Mouse (Mus musculus): ENCODE data around the gene Snx5. TPM values are rescaled to one million over a fixed set of nuclear protein-coding genes. Genes with fewer than 3 reads are reported as not detected.
A peak's percentile ranks its signal among the peaks of the same experiment; 100 is the strongest.

The Snx5 gene
- 130 and 133 TPM in 2 replicates for polyA plus RNA-seq (2015; fragmentation: Nextera tagmentation; extraction: Ambion mirVana)

- H3K4me2 ChIP-seq (replicated peaks): peak within 1 kb of the TSS; percentile 75
- peak within 1 kb of the TSS; percentile 77 for H3K4me3 ChIP-seq
- peak within 1 kb of the TSS; percentile 97 for H3K9ac ChIP-seq
- ATAC-seq (ENCODE audit: low FRiP score, low read depth): peak; percentile 97
- peaks cover 16% of the 10 kb centered on the region; the same call in 1 of the 2 replicates for H3K36me3 ChIP-seq
- peaks cover 50% of the 10 kb centered on the region for H3K4me1 ChIP-seq
- H3K27ac ChIP-seq: peak within 1 kb of the TSS; percentile 96
- WGBS: under 1% methylated on average over 91 of the region's 93 CpGs
- H3K27me3 ChIP-seq: no peaks in the 10 kb centered on the region
- H3K9me3 ChIP-seq: no peaks in the 10 kb centered on the region
Observed at GRCm38 (mm10) chr2:144270507-144271420, at the start of gene Snx5, which contains the start of gene Mgme1. TSS of gene Snx5 (minus strand) at chr2:144270906. TSS of gene Mgme1 (plus strand) at chr2:144270663.

- Histone ChIP-seq H3K36me3 (no peaks in the 10 kb centered on the region), H3K9me3 (no peaks in the 10 kb centered on the region), H3K27me3 (no peaks in the 10 kb centered on the region), H3K4me2 (replicated peaks) (no peak overlapping the region), H3K9ac (no peak overlapping the region), H3K4me1 (no peaks in the 10 kb centered on the region), H3K27ac (no peak overlapping the region), H3K4me3 (no peak overlapping the region)
- 82% methylated on average over 2 of the region's 2 CpGs for WGBS
- no peak for ATAC-seq (ENCODE audit: low FRiP score, low read depth)
Observed at GRCm38 (mm10) chr2:144311372-144311771, 40.7 kb upstream of the Snx5 start.

- 46% methylated on average over 5 of the region's 5 CpGs for WGBS
- Histone ChIP-seq H3K4me1 (0 out of 2 replicates have a peak, but pooled peaks cover 2% of the 10 kb centered on the region), H3K4me2 (replicated peaks) (no peak overlapping the region), H3K27me3 (no peaks in the 10 kb centered on the region), H3K4me3 (no peak overlapping the region), H3K9ac (no peak overlapping the region), H3K27ac (no peak overlapping the region), H3K36me3 (no peaks in the 10 kb centered on the region), H3K9me3 (no peaks in the 10 kb centered on the region)
- no peak for ATAC-seq (ENCODE audit: low FRiP score, low read depth)
Observed at GRCm38 (mm10) chr2:144310273-144310672, 39.6 kb upstream of the Snx5 start.

DNA sequence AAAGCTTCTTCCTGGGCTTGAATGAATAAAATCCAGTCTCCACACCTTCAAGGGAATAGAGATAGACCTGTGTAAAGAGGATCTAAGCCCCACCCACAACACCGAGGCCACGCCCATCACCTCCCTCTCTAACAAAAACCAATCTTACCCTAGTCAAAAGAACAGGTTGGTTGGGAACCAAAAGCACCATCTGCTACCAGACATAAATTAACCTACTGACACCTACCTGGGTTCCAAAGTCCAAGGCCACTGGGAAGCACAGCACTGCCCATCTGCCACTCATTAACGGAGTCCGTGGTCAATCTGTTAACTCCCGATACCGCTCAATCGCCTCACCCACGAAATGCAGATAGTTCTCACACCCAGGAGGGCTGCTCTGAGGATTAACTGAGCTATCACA is 37.9 kb upstream of the Snx5 start:
- 61% methylated on average over 8 of the region's 8 CpGs for WGBS
- H3K4me3 ChIP-seq: no peak overlapping the region
- no peak overlapping the region for H3K9ac ChIP-seq
- H3K4me2 ChIP-seq (replicated peaks): no peak overlapping the region
- H3K27me3 ChIP-seq: no peaks in the 10 kb centered on the region
- H3K27ac ChIP-seq: no peak overlapping the region
- no peaks in the 10 kb centered on the region for H3K9me3 ChIP-seq
- ATAC-seq (ENCODE audit: low FRiP score, low read depth): no peak
- no peaks in the 10 kb centered on the region for H3K36me3 ChIP-seq
- 0 out of 2 replicates have a peak, but pooled peaks cover 2% of the 10 kb centered on the region for H3K4me1 ChIP-seq

DNA sequence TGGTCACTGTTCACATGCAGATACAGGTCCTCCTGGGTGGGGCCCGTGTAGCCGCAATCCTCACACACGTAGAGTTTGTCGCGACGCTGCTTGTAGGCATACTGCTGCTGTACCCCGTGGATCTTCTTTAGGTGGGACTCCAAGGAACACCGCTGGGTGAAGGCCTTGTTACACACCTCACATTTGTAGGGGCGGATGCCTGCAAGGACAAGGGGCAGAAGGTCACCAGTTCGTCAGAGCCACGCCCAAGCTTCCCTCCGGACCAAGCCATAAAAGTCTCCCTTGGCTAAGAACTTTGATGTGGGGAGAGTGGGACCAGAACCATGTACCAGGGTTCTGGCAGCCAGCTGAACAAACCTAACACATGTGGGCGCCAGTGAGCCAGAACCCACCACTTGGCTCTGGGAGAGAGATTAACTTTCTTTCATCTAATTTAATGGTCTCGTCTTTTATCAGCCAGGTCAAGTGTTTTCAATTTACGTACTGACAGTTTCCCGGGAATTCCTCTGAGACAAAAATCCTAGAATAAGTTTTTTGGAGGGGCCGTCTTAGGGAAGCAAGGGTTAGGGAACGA is 35.1 kb upstream of the Snx5 start:
- 49% methylated on average over 18 of the region's 18 CpGs for WGBS
- H3K4me1 ChIP-seq: 0 out of 2 replicates have a peak, but pooled peaks cover 2% of the 10 kb centered on the region
- H3K4me2 ChIP-seq (replicated peaks): no peak overlapping the region
- no peak; the same call in 1 of the 2 replicates for ATAC-seq (ENCODE audit: low FRiP score, low read depth)
- no peaks in the 10 kb centered on the region for H3K9me3 ChIP-seq
- no peak overlapping the region for H3K4me3 ChIP-seq
- H3K36me3 ChIP-seq: no peaks in the 10 kb centered on the region
- no peak overlapping the region for H3K27ac ChIP-seq
- H3K9ac ChIP-seq: no peak overlapping the region
- H3K27me3 ChIP-seq: no peaks in the 10 kb centered on the region

DNA sequence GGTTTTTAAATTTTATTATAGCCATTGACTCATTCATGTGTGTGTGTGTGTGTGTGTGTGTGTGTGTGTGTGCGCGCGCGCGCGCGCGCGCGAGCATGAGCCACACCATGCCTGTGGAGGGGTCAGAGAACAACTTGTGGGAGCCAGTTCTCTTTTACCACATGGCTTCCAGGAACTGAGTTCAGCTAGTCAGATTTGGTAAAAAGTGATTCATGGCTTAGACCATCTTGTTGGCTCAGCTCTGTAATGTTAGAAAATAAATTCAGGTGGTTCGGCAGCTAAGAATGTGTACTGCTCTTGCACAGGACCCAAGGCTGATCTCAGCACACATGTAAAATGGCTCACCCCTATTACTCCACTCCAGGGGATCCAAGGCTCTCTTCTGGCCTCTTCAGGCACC is 30.4 kb upstream of the Snx5 start:
- Histone ChIP-seq H3K9ac (no peak overlapping the region), H3K36me3 (no peaks in the 10 kb centered on the region), H3K27me3 (no peaks in the 10 kb centered on the region), H3K4me3 (no peak overlapping the region), H3K9me3 (no peaks in the 10 kb centered on the region), H3K4me2 (replicated peaks) (no peak overlapping the region), H3K4me1 (0 out of 2 replicates have a peak, but pooled peaks cover under 1% of the 10 kb centered on the region), H3K27ac (no peak overlapping the region)
- ATAC-seq (ENCODE audit: low FRiP score, low read depth): no peak
- 92% methylated on average over 11 of the region's 11 CpGs for WGBS

DNA sequence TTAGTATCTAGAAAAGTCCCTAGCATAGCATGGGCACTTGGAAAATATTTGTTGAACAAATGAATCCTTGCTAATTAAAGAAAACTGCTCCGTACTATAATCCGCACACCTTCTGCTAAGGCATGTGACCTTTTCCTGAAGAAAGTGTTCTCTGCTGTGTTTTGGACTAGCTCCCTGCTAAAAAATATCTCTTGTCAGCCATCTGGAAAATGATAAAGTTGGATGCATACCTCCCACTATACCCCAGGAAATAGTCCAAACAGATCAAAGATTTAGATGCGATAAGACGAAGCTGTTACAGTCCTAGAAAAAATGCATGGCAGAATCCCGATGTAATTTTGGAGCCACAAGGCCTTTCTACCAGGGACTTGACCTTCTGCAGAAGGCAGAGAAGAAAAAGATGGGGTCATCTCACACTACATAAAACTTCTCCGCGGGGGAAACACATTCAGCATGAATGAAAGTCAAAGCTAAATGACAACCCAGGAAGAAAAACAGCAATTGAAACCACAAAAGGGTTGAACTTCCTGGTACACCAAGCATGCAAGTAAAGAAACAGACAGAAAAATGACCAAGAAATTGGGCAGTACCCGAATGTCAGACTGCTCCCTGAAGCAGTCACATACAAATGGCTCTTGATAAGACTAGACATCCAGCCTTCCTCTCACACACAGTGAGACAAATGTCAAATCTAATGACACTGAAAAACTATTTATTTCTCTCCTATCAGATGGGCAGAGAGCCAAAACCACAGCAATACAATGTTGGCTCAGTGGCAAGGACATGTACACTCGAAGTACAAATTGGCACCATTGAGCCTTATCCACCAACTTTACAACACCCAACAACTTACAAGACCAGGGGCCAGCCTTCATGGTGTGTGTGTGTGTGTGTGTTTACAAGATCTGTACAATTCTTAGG is 29.3 kb upstream of the Snx5 start:
- WGBS: 71% methylated on average over 9 of the region's 9 CpGs
- Histone ChIP-seq H3K27ac (no peak overlapping the region), H3K27me3 (no peaks in the 10 kb centered on the region), H3K4me3 (no peak overlapping the region), H3K36me3 (no peaks in the 10 kb centered on the region), H3K4me1 (no peaks in the 10 kb centered on the region), H3K4me2 (replicated peaks) (no peak overlapping the region), H3K9me3 (no peaks in the 10 kb centered on the region), H3K9ac (no peak overlapping the region)
- ATAC-seq (ENCODE audit: low FRiP score, low read depth): no peak

DNA sequence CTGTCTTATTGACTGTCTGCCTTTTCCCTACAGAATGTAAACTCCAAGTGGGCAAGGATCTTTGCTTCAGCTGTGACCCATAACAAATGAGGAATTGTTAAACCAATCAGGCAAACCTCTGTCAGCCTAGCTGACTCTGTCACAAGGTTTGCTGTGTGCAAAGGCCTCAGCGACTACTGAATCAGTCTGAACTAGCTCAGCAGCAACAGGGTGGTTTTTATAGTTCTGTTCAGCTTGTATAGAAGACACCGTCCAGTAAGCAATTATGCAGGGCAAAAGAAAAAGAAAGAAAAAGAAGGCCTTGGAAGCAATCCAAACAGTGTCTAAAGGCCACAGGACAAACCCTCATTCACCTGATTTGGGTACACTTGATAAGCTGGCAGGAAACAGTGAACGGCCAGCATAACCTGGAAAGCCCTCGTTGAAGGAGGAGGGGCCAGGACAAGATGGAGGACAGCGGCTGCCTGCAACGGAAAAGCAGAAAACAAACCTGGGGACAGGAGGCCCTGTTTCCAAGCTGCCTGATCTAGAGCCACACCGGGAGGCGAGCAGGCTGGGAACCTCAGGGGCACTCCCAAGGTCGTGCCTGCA is 24.5 kb upstream of the Snx5 start:
- WGBS: 66% methylated on average over 9 of the region's 9 CpGs
- Histone ChIP-seq H3K36me3 (no peaks in the 10 kb centered on the region), H3K4me1 (no peaks in the 10 kb centered on the region), H3K9ac (no peak overlapping the region), H3K4me3 (no peak overlapping the region), H3K27ac (no peak overlapping the region), H3K4me2 (replicated peaks) (no peak overlapping the region), H3K9me3 (no peaks in the 10 kb centered on the region), H3K27me3 (no peaks in the 10 kb centered on the region)
- no peak for ATAC-seq (ENCODE audit: low FRiP score, low read depth)

DNA sequence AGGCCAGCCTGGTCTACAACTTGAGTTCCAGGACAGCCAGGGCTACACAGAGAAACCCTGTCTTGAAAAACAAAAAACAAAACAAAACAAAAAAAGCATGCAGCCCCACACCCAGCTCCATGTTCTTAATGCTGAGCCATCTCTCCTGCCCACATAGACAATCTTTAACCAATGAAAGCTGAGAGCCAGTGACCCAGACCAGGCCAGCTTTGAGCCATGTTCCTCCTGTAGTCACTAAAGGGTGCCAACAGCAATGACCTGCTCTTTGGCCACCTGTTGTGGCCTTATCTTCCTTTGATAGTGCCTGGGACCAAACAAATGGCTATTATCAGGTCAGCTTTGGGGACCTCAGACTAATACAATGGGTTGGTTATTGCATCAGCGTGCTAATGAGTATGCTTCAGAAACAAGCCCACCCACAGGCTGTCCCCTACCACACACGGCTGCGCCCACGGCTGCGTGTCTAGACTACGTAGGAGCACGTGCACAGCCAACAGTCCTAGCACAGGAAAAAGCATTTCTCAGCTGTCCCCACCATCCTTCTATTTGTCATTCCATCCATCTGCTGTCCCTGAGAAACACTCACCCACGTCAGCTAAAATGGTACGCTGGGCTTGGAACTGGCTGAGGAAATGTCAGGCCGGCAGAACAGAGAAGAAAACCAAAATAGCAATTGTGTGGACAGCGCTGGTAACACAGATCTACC is 21.0 kb upstream of the Snx5 start:
- no peak overlapping the region for H3K9ac ChIP-seq
- no peak for ATAC-seq (ENCODE audit: low FRiP score, low read depth)
- no peak overlapping the region for H3K4me2 ChIP-seq (replicated peaks)
- H3K4me3 ChIP-seq: no peak overlapping the region
- WGBS: 84% methylated on average over 11 of the region's 11 CpGs
- no peak overlapping the region for H3K27ac ChIP-seq
- H3K27me3 ChIP-seq: no peaks in the 10 kb centered on the region
- no peaks in the 10 kb centered on the region for H3K9me3 ChIP-seq
- H3K36me3 ChIP-seq: no peaks in the 10 kb centered on the region
- no peaks in the 10 kb centered on the region for H3K4me1 ChIP-seq

DNA sequence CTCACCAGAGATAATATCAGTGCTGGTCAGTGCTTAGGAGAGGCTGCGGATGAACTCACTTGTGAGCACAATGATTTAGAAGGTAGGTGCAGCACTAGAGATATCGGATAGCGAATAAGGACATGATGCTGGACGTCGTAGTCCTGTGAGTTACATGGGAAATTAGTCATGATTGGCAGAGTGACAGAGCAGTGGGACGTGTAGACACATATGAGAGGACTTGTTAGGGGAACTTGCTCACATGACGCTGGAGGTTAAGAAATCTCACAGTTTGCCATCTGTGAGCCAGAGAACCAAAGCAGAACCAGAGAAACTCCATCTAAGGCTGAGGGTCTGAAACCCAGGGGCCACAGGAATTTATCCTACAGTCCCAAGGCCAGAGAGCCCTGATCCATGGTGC is 19.6 kb upstream of the Snx5 start:
- no peak overlapping the region for H3K4me3 ChIP-seq
- H3K27me3 ChIP-seq: no peaks in the 10 kb centered on the region
- H3K27ac ChIP-seq: no peak overlapping the region
- WGBS: 88% methylated on average over 7 of the region's 7 CpGs
- no peaks in the 10 kb centered on the region for H3K9me3 ChIP-seq
- H3K36me3 ChIP-seq: no peaks in the 10 kb centered on the region
- H3K4me2 ChIP-seq (replicated peaks): no peak overlapping the region
- no peak overlapping the region for H3K9ac ChIP-seq
- no peaks in the 10 kb centered on the region for H3K4me1 ChIP-seq
- no peak for ATAC-seq (ENCODE audit: low FRiP score, low read depth)

DNA sequence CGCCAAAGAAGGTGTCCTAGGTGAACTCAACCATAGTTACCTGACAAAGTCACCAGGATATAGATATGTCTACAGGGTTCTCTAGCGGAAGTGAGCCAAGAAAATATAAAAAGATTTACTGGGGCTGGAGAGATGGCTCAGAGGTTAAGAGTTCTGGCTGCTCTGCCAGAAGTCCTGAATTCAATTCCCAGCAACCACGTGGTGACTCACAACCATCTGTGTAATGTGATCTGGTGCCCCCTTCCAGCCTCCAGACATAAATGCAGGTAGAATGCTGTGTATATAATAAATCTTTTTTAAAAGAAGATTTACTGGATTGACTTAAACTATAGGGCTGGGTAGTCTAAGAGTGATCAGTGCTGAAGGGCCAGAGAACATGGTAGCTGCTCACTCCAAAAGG is 10.7 kb upstream of the Snx5 start:
- 50% methylated on average over 3 of the region's 3 CpGs for WGBS
- ATAC-seq (ENCODE audit: low FRiP score, low read depth): no peak

More for the DNA sequence above, 10.7 kb upstream of the Snx5 start:
- Histone ChIP-seq H3K9me3 (no peaks in the 10 kb centered on the region), H3K4me2 (replicated peaks) (no peak overlapping the region), H3K27ac (no peak overlapping the region), H3K9ac (no peak overlapping the region), H3K36me3 (peaks cover 32% of the 10 kb centered on the region), H3K4me3 (no peak overlapping the region), H3K4me1 (peaks cover 13% of the 10 kb centered on the region), H3K27me3 (no peaks in the 10 kb centered on the region)
